25 mouse cellular contexts compared by ENCODE assay signal in genomic region chr7:109234882-109235640, GRCm38 (mm10).
DNase-seq lines count a peak whose midpoint lies in the region; ATAC-seq lines count a peak whose summit lies in the region.
"Had no signal": no experiment of that assay in that cellular context is flagged by ENCODE, and none has a peak within 500 bp of the region (broad histone marks: within the 10 kb centered on the region; RNA-seq: fewer than 3 reads in every experiment).

No protein-coding gene starts in this region.

- WGBS in forebrain, embryonic 12.5 days: 5% methylated on average over 2 of the region's 2 CpGs
- WGBS in forebrain, embryonic 15.5 days: 6% methylated on average over 2 of the region's 2 CpGs
- 11% methylated on average over 2 of the region's 2 CpGs for WGBS in forebrain, embryonic 14.5 days
- 2% methylated on average over 2 of the region's 2 CpGs for WGBS in midbrain, embryonic 14.5 days

- ATAC-seq in forebrain, embryonic 12.5 days (ENCODE audit: low FRiP score): peak; percentile 28; the same call in 1 of the 2 replicates
- ATAC-seq in forebrain, embryonic 15.5 days (replicated peaks): no peak
- ATAC-seq in forebrain, embryonic 14.5 days: no peak
- peak; percentile 18; the same call in 1 of the 2 replicates for ATAC-seq in midbrain, embryonic 14.5 days (ENCODE audit: low FRiP score, low TSS enrichment)
- ATAC-seq: activated CD4-positive, CD25-positive, alpha-beta regulatory T cell, adult 4 months; hindbrain, postnatal 0 days; intestine, embryonic 15.5 days had no signal

- H3K4me2 ChIP-seq in forebrain, embryonic 12.5 days: no peak overlapping the region
- H3K4me2 ChIP-seq in forebrain, embryonic 15.5 days (replicated peaks): no peak overlapping the region
- no peak overlapping the region for H3K4me2 ChIP-seq in forebrain, embryonic 14.5 days (ENCODE audit: low read length)
- no peak overlapping the region for H3K4me2 ChIP-seq in midbrain, embryonic 14.5 days (ENCODE audit: low read length)
- H3K4me2 ChIP-seq: heart, embryonic 13.5 days; intestine, embryonic 15.5 days; limb, embryonic 13.5 days; liver, embryonic 11.5 days had no signal

- no peak overlapping the region for H3K9ac ChIP-seq in forebrain, embryonic 12.5 days
- no peak overlapping the region for H3K9ac ChIP-seq in forebrain, embryonic 15.5 days (replicated peaks)
- H3K9ac ChIP-seq in forebrain, embryonic 14.5 days (ENCODE audit: low read length): no peak overlapping the region
- H3K9ac ChIP-seq in midbrain, embryonic 14.5 days (replicated peaks; ENCODE audit: low read length): no peak overlapping the region
- H3K9ac ChIP-seq: heart, embryonic 13.5 days; intestine, embryonic 15.5 days; limb, embryonic 13.5 days had no signal

- DNase-seq in embryo, embryonic 10 days (ENCODE audit: low spot score): peak; percentile 21
- DNase-seq in embryo, embryonic 9.5 days (ENCODE audit: extremely low spot score): no peak
- peak; percentile 35 for DNase-seq in forebrain, embryonic 14.5 days (ENCODE audit: low spot score)
- DNase-seq in midbrain, embryonic 14.5 days: peak; percentile 49
- DNase-seq in kidney, postnatal 10 days: no peak
- DNase-seq in spleen, postnatal 10 days (ENCODE audit: low spot score in 2 of 2): no peak
- DNase-seq: adrenal gland, adult 2 months; adrenal gland, postnatal 36 days; cerebellum, adult 2 months; cerebellum, postnatal 14 days; heart, adult 2 months; heart, postnatal 14 days; kidney, adult 2 months; kidney, postnatal 4 days; lung, postnatal 36 days; right cerebral cortex, postnatal 25 days; thymus, postnatal 14 days had no signal

- peaks cover 66% of the 10 kb centered on the region for H3K4me1 ChIP-seq in forebrain, embryonic 12.5 days
- peaks cover 38% of the 10 kb centered on the region for H3K4me1 ChIP-seq in forebrain, embryonic 15.5 days
- peaks cover 22% of the 10 kb centered on the region for H3K4me1 ChIP-seq in forebrain, embryonic 14.5 days (ENCODE audit: control insufficient read depth, insufficient read depth, low read length)
- peaks cover 41% of the 10 kb centered on the region for H3K4me1 ChIP-seq in midbrain, embryonic 14.5 days (ENCODE audit: control insufficient read depth, insufficient read depth, low read length)
- H3K4me1 ChIP-seq: heart, embryonic 13.5 days; intestine, embryonic 15.5 days had no signal

- H3K27ac ChIP-seq in forebrain, embryonic 12.5 days: peak overlapping the region; percentile 65
- no peak overlapping the region for H3K27ac ChIP-seq in forebrain, embryonic 15.5 days (replicated peaks)
- H3K27ac ChIP-seq in forebrain, embryonic 14.5 days (ENCODE audit: low read depth, low read length): no peak overlapping the region
- peak overlapping the region; percentile 70 for H3K27ac ChIP-seq in midbrain, embryonic 14.5 days (replicated peaks; ENCODE audit: low read depth, low read length)
- H3K27ac ChIP-seq: heart, adult 2 months; heart, embryonic 13.5 days; hindbrain, postnatal 0 days; intestine, embryonic 15.5 days; limb, embryonic 13.5 days had no signal

- no peaks in the 10 kb centered on the region for H3K9me3 ChIP-seq in forebrain, embryonic 12.5 days
- H3K9me3 ChIP-seq in forebrain, embryonic 15.5 days: no peaks in the 10 kb centered on the region
- H3K9me3 ChIP-seq in forebrain, embryonic 14.5 days (replicated peaks; ENCODE audit: control insufficient read depth, low read length): no peaks in the 10 kb centered on the region
- H3K9me3 ChIP-seq in midbrain, embryonic 14.5 days (ENCODE audit: control insufficient read depth, low read length): no peaks in the 10 kb centered on the region
- H3K9me3 ChIP-seq: heart, embryonic 13.5 days; intestine, embryonic 15.5 days; limb, embryonic 13.5 days had no signal

- H3K36me3 ChIP-seq in forebrain, embryonic 12.5 days (replicated peaks): no peaks in the 10 kb centered on the region
- H3K36me3 ChIP-seq in forebrain, embryonic 15.5 days: no peaks in the 10 kb centered on the region
- no peaks in the 10 kb centered on the region for H3K36me3 ChIP-seq in forebrain, embryonic 14.5 days (ENCODE audit: control insufficient read depth, insufficient read depth, low read length)
- H3K36me3 ChIP-seq in midbrain, embryonic 14.5 days (ENCODE audit: control insufficient read depth, insufficient read depth, low read length): no peaks in the 10 kb centered on the region
- H3K36me3 ChIP-seq: heart, embryonic 13.5 days; intestine, embryonic 15.5 days; limb, embryonic 13.5 days had no signal

- H3K4me3 ChIP-seq in forebrain, embryonic 12.5 days (replicated peaks): no peak overlapping the region
- no peak overlapping the region for H3K4me3 ChIP-seq in forebrain, embryonic 15.5 days
- no peak overlapping the region for H3K4me3 ChIP-seq in forebrain, embryonic 14.5 days (ENCODE audit: low read depth, low read length)
- H3K4me3 ChIP-seq in midbrain, embryonic 14.5 days (replicated peaks; ENCODE audit: low read depth, low read length): no peak overlapping the region
- H3K4me3 ChIP-seq: heart, adult 2 months; heart, embryonic 13.5 days; intestine, embryonic 15.5 days; limb, embryonic 13.5 days had no signal

- peaks cover 69% of the 10 kb centered on the region for H3K27me3 ChIP-seq in forebrain, embryonic 12.5 days
- H3K27me3 ChIP-seq in forebrain, embryonic 15.5 days: peaks cover 7% of the 10 kb centered on the region; the same call in 1 of the 2 replicates
- 0 out of 2 replicates have a peak, but pooled peaks cover 5% of the 10 kb centered on the region for H3K27me3 ChIP-seq in forebrain, embryonic 14.5 days (replicated peaks; ENCODE audit: control insufficient read depth, insufficient read depth, low read length)
- no peaks in the 10 kb centered on the region for H3K27me3 ChIP-seq in midbrain, embryonic 14.5 days (ENCODE audit: control insufficient read depth, insufficient read depth, low read length)
- H3K27me3 ChIP-seq: heart, embryonic 13.5 days; intestine, embryonic 15.5 days; limb, embryonic 13.5 days had no signal

Comparison
In these comparisons a context has a peak if more than half of its experiments do, and no peak if none do; other contexts are left out.
1. DNase-seq: peak in embryo, embryonic 10 days (single experiment), forebrain, embryonic 14.5 days (single experiment) and midbrain, embryonic 14.5 days (single experiment); none in embryo, embryonic 9.5 days (single experiment), kidney, postnatal 10 days (single experiment) and spleen, postnatal 10 days (0 of 2).
2. ATAC-seq: peak in forebrain, embryonic 12.5 days (single experiment) and midbrain, embryonic 14.5 days (single experiment); none in forebrain, embryonic 15.5 days (single experiment) and forebrain, embryonic 14.5 days (single experiment).
3. H3K27ac ChIP-seq: peak in forebrain, embryonic 12.5 days (single experiment) and midbrain, embryonic 14.5 days (single experiment); none in forebrain, embryonic 15.5 days (single experiment) and forebrain, embryonic 14.5 days (single experiment).